Mouse (Mus musculus) forebrain, embryonic 14.5 days (tissue): ENCODE results near the gene Amer3. TPM values are rescaled to one million over a fixed set of nuclear protein-coding genes. Genes with fewer than 3 reads are reported as not detected.
"Not testable (repeated sequence)": the region's sequence is repeated elsewhere in the genome, so short reads cannot be mapped to it uniquely, and the experiment has no call there.

ENCODE experiments used
- ATAC-seq: fragments of 200-750 bp; cut with Nextera tagmentation; 2 replicates; pipeline ENCODE4 v1.8.0; 2017; ENCODE audit warnings: mild to moderate bottlenecking, moderate library complexity
- DNase-seq: peaks from one replicate; pipeline ENCODE4 v3.0.0-alpha.2; 2015; ENCODE audit warnings: low spot score
- H3K27ac ChIP-seq: fragments of 300-500 bp; sonication (generic); 2 replicates; pipeline ENCODE4 v1.5.1; 2014; ENCODE audit warnings: low read depth, mild to moderate bottlenecking, control low read depth, low read length, moderate library complexity
- H3K27me3 ChIP-seq: fragments of 300-500 bp; sonication (generic); replicated peaks from 2 replicates; pipeline ENCODE4 v1.6.1; 2014; ENCODE audit warnings: low read length, control low read depth, mixed read lengths; ENCODE audit not compliant: control insufficient read depth, insufficient read depth
- H3K36me3 ChIP-seq: fragments of 300-500 bp; sonication (generic); 2 replicates; pipeline ENCODE4 v1.6.1; 2014; ENCODE audit warnings: low read length, control low read depth; ENCODE audit not compliant: control insufficient read depth, insufficient read depth
- H3K4me1 ChIP-seq: fragments of 300-500 bp; sonication (generic); 2 replicates; pipeline ENCODE4 v1.6.1; 2014; ENCODE audit warnings: antibody characterized with exemption, low read length, control low read depth; ENCODE audit not compliant: control insufficient read depth, insufficient read depth
- H3K4me2 ChIP-seq: fragments of 300-500 bp; sonication (generic); 2 replicates; pipeline ENCODE4 v1.6.1; 2014; ENCODE audit warnings: mild to moderate bottlenecking, control low read depth, low read length
- H3K4me3 ChIP-seq: fragments of 300-500 bp; sonication (generic); 2 replicates; pipeline ENCODE4 v1.5.1; 2014; ENCODE audit warnings: low read depth, low read length, control low read depth
- H3K9ac ChIP-seq: fragments of 300-500 bp; sonication (generic); 2 replicates; pipeline ENCODE4 v1.6.1; 2014; ENCODE audit warnings: mild to moderate bottlenecking, low read length, control low read depth, moderate library complexity
- H3K9me3 ChIP-seq: fragments of 300-500 bp; sonication (generic); replicated peaks from 2 replicates; pipeline ENCODE4 v1.6.1; 2016; ENCODE audit warnings: low read length, control low read depth, mixed read lengths; ENCODE audit not compliant: control insufficient read depth
- WGBS: fragments of 180-500 bp; shearing (Covaris S2); extraction: QIAGEN DNeasy Blood & Tissue Kit; methylation state at CpG from one replicate; pipeline ENCODE4 v1.1.7; 2014; 5-methylcytosine and 5-hydroxymethylcytosine counted together
- polyA plus RNA-seq: library from polyadenylated mRNA; unstranded; fragments of >200 nt; fragmentation: Nextera tagmentation; extraction: Ambion mirVana; gene quantifications from 2 replicates; pipeline ENCODE4 v1.2.1, GENCODE M21; 2014

Amer3 gene
- 19.1 and 27.3 TPM in 2 replicates for polyA plus RNA-seq

- H3K9ac ChIP-seq, result peak within 1 kb of the TSS; percentile 64
- no peaks in the 10 kb centered on the region for H3K9me3 ChIP-seq
- no peaks in the 10 kb centered on the region; the same call in 1 of the 2 replicates for H3K27me3 ChIP-seq
- ATAC-seq, result peak; percentile 89
- peak within 1 kb of the TSS; percentile 68 for H3K4me2 ChIP-seq
- H3K27ac ChIP-seq, result peak within 1 kb of the TSS; percentile 81
- WGBS, result under 1% methylated on average over 53 of the region's 53 CpGs
- peak; percentile 86 for DNase-seq
- peak within 1 kb of the TSS; percentile 40 for H3K4me3 ChIP-seq
- peaks cover 11% of the 10 kb centered on the region for H3K4me1 ChIP-seq
- H3K36me3 ChIP-seq, result no peaks in the 10 kb centered on the region
Measured at GRCm38 (mm10) chr1:34578851-34579781, at the start of gene Amer3. Amer3 (plus strand) TSS chr1:34579657.

GRCm38 (mm10) chr1:34534574-34534973, 44.9 kb upstream of the Amer3 start:
- not testable (repeated sequence) for H3K4me2 ChIP-seq, H3K9me3 ChIP-seq, ATAC-seq, H3K27ac ChIP-seq, DNase-seq, H3K36me3 ChIP-seq, H3K4me3 ChIP-seq, H3K4me1 ChIP-seq, H3K9ac ChIP-seq
- WGBS, result 60% methylated on average over 3 of the region's 3 CpGs
- H3K27me3 ChIP-seq, result peaks cover 29% of the 10 kb centered on the region

GRCm38 (mm10) chr1:34535043-34535698, 44.3 kb upstream of the Amer3 start, which contains the start of gene Cfc1:
Cfc1 (plus strand) TSS chr1:34535648.
- not testable (repeated sequence) for H3K9me3 ChIP-seq, H3K36me3 ChIP-seq, H3K9ac ChIP-seq, DNase-seq, ATAC-seq, H3K27ac ChIP-seq, H3K4me1 ChIP-seq
- 0 out of 2 replicates have a peak within 1 kb of the TSS, but pooled peaks have one; percentile 5 for H3K4me3 ChIP-seq
- peaks cover 29% of the 10 kb centered on the region for H3K27me3 ChIP-seq
- H3K4me2 ChIP-seq, result peak within 1 kb of the TSS; percentile 16
- 26% methylated on average over 7 of the region's 7 CpGs for WGBS

- H3K9me3 ChIP-seq, result no peaks in the 10 kb centered on the region
- H3K4me3 ChIP-seq, result 0 out of 2 replicates have a peak overlapping the region, but pooled peaks have one; percentile 5
- H3K4me2 ChIP-seq, result peak overlapping the region; percentile 16
- peak; percentile 22 for DNase-seq
- 3% methylated on average over 14 of the region's 14 CpGs for WGBS
- H3K36me3 ChIP-seq, result no peaks in the 10 kb centered on the region
- no peaks in the 10 kb centered on the region for H3K4me1 ChIP-seq
- H3K9ac ChIP-seq, result no peak overlapping the region
- H3K27me3 ChIP-seq, result peaks cover 29% of the 10 kb centered on the region
- no peak for ATAC-seq
- H3K27ac ChIP-seq, result no peak overlapping the region
Measured at GRCm38 (mm10) chr1:34536291-34536766, 43.1 kb upstream of the Amer3 start.

GRCm38 (mm10) chr1:34536767-34537485, 42.5 kb upstream of the Amer3 start:
- ATAC-seq (0 out of 2 replicates have a peak, but pooled peaks have one; percentile 29), DNase-seq (no peak)
- H3K27ac ChIP-seq, result no peak overlapping the region
- H3K9ac ChIP-seq, result no peak overlapping the region
- peaks cover 29% of the 10 kb centered on the region for H3K27me3 ChIP-seq
- WGBS, result 3% methylated on average over 16 of the region's 16 CpGs
- H3K4me3 ChIP-seq, result peak overlapping the region; percentile 5; the same call in 1 of the 2 replicates
- peak overlapping the region; percentile 16 for H3K4me2 ChIP-seq
- H3K4me1 ChIP-seq, result no peaks in the 10 kb centered on the region
- H3K9me3 ChIP-seq, result no peaks in the 10 kb centered on the region
- H3K36me3 ChIP-seq, result no peaks in the 10 kb centered on the region

GRCm38 (mm10) chr1:34547074-34547473, 32.4 kb upstream of the Amer3 start:
- Histone ChIP-seq H3K9ac (no peak overlapping the region), H3K36me3 (no peaks in the 10 kb centered on the region), H3K4me1 (no peaks in the 10 kb centered on the region), H3K4me2 (no peak overlapping the region), H3K4me3 (no peak overlapping the region), H3K27me3 (no peaks in the 10 kb centered on the region), H3K27ac (no peak overlapping the region), H3K9me3 (no peaks in the 10 kb centered on the region)
- ATAC-seq, result no peak
- no peak for DNase-seq
- 78% methylated on average over 1 of the region's 1 CpGs for WGBS

GRCm38 (mm10) chr1:34553690-34554089, 25.8 kb upstream of the Amer3 start:
- Histone ChIP-seq H3K27me3 (no peaks in the 10 kb centered on the region), H3K27ac (no peak overlapping the region), H3K9ac (no peak overlapping the region), H3K4me3 (no peak overlapping the region), H3K36me3 (no peaks in the 10 kb centered on the region), H3K4me1 (no peaks in the 10 kb centered on the region), H3K9me3 (no peaks in the 10 kb centered on the region), H3K4me2 (no peak overlapping the region)
- ATAC-seq, result no peak
- 84% methylated on average over 1 of the region's 1 CpGs for WGBS
- no peak for DNase-seq

GRCm38 (mm10) chr1:34554275-34554674, 25.2 kb upstream of the Amer3 start:
- ATAC-seq (no peak), DNase-seq (no peak)
- Histone ChIP-seq H3K4me2 (no peak overlapping the region), H3K36me3 (no peaks in the 10 kb centered on the region), H3K9ac (no peak overlapping the region), H3K4me1 (no peaks in the 10 kb centered on the region), H3K27ac (no peak overlapping the region), H3K4me3 (no peak overlapping the region), H3K9me3 (no peaks in the 10 kb centered on the region), H3K27me3 (no peaks in the 10 kb centered on the region)
- WGBS, result 95% methylated on average over 7 of the region's 7 CpGs
